Mouse (Mus musculus) adrenal gland, postnatal 0 days (tissue): ENCODE data around the gene Htra2. TPM values are rescaled to one million over a fixed set of nuclear protein-coding genes. Genes with fewer than 3 reads are reported as not detected.

Source experiments
- microRNA-seq: library from miRNA; unstranded; fragments of <30 nt; microRNA quantifications from one replicate; pipeline ENCODE4, GENCODE M21; 2016; ENCODE audit warnings: borderline replicate concordance; ENCODE audit not compliant: insufficient number of aligned reads
- polyA plus RNA-seq: library from polyadenylated mRNA; unstranded; fragments of >200 nt; fragmentation: Nextera tagmentation; extraction: Ambion mirVana; gene quantifications from 2 replicates; pipeline ENCODE4 v1.2.1, GENCODE M21; 2015

Gene Htra2
- 72.7 and 85.4 TPM in 2 replicates for polyA plus RNA-seq

DNA sequence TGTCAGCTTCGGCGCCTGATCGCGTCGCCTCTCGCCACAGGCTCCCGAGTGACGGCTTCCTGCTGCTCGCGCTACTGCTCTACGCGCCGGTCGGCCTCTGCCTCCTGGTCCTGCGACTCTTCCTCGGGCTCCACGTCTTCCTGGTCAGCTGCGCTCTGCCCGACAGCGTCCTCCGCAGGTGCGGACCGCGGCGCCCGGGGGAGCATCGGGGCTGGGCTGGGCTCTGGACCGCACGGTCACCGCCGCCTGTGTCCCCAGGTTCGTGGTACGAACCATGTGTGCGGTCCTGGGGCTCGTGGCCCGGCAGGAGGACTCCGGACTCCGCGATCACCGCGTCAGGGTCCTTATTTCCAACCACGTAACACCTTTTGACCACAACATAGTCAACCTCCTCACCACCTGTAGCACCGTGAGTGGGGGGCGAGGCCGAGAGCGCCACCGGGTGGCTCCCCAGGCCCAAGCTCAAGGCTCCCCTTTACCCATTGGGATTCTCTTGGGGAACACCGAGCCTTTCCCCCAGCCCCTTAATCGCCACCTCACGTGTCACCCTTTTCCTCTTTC lies at the start of gene Htra2:
Gene Htra2 (minus strand): TSS at position 403 of the 561 bp plus-strand sequence.

DNA sequence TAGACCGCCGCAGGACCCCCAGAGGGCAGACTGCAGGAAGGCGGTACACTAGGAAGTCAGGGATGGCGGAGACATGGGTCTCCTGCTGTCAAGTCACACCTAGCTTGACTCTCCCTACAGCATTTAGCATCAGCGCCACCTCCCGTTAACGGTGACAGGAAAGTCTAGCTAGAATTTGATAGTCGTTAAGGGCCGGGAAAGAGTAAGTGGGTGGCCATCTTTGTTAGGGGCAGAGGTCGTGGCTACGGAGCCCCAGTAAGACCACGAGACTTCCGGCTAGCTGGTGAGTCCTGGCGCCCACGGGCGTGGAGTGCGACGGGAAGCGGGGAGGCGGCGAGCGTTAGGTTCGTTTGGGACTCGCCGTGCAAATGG lies 46.2 kb upstream of the Htra2 start, which contains the start of the genes Ccdc142 and Gm42688:
Gene Ccdc142 (plus strand): TSS at position 286 of the 372 bp plus-strand sequence.
Gene Gm42688 (plus strand): TSS at position 302 of the 372 bp plus-strand sequence.

DNA sequence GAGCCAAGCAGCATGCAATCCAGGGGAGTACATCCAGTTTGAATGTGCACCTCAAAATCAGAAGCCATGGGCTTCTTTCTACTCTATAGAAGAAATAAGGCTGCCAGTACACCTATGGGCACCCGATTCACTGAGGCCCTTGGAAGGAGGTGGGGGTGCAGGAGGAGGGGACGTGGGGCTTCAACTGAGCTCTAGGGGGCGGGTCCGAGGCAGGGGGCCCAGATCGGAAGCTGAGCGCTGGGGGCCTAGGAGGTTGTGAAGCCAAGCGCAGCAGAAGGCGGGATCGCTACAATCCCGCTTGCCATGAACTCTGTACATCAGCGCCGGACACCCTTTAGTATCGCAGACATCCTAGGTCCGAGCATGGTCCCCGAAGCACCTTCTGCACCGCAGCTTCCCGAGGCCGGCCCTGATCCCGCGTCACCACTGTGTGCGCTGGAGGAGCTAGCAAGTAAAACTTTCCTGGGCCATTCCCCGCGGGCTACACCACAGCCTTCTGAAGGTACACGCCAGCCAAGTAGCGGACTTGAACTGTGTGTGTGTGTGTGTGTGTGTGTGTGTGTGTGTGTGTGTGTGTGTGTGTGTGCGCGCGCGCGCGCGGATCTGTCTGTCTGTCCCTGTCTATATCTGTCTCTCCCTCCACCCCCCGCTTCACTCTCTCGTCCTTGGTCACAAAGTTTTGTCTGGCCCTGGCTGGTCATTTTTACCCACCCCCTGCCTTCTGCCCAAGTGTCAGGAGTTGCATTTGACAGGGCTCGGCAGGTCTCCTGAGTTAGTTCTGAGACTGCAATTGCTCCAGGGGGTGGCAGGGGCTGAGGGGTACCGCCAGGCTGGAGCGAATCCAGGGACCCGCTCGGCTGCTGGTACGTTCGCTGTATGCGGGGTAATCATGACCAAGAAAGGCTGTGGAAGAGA lies 31.3 kb upstream of the Htra2 start, which contains the start of gene Lbx2:
Gene Lbx2 (plus strand): TSS at position 247 of the 915 bp plus-strand sequence.

DNA sequence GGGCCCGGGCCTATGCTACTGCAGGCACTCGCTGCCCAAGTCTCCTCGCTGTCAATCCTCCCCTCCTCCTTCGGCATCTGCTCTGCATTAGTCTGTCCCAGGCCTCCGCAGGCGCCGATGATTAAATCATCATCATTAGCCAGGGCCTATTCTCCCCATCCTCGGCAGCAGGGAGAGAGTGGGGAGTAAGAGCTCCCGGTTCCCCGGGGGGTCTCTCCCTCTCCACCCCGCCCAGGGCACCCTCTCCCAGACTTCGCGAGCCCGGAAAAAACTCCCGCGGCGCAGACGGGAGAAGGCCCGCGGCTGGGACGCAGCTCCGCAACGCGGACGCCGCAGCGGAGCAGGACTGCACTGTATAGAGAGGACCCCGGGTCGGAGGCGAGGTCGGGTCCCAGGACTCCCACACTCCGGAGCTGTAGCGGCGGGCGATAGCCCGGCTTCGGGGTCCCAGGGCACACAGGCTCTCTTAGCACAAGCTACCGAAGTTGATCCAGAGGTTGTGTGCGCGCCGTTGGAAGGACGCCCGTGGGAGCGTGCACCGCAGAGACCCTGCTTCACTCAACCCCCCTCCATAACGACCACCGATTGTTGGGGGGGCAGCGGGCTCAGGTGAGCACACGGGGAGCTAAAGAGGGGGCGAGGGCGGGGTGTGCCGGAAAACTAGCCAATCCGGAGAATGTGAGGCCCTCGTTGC lies 22.7 kb upstream of the Htra2 start, which contains the start of gene Pcgf1:
Gene Pcgf1 (plus strand): TSS at position 240 of the 694 bp plus-strand sequence.

DNA sequence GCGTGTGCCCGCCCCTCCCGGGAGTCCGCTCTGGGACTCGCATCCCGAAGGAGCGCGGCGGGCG lies 15.0 kb upstream of the Htra2 start, which contains the start of gene Tlx2:
Gene Tlx2 (minus strand): TSS at position 47 of the 64 bp plus-strand sequence.

DNA sequence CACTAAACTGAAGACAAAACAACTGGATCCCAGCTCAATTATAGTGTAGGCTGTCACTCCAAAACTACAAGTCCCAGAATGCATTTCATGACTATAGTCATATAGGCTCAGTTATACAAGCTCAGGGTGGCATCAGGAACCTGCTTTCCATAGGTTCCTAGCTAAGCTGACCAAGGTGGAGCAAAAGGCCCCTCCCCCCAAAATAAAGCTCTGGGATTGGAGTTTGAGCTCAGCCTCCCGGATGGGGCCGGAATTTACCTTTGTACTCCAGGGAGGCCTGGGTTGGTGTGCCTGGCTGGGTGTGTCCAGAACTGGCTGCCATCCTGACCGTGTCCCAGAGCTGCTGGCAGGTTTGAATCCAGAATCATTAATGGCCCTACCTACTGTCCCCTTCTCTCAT lies 2.7 kb upstream of the Htra2 start, which contains the start of gene Dqx1:
Gene Dqx1 (plus strand): TSS at position 55 of the 400 bp plus-strand sequence.

DNA sequence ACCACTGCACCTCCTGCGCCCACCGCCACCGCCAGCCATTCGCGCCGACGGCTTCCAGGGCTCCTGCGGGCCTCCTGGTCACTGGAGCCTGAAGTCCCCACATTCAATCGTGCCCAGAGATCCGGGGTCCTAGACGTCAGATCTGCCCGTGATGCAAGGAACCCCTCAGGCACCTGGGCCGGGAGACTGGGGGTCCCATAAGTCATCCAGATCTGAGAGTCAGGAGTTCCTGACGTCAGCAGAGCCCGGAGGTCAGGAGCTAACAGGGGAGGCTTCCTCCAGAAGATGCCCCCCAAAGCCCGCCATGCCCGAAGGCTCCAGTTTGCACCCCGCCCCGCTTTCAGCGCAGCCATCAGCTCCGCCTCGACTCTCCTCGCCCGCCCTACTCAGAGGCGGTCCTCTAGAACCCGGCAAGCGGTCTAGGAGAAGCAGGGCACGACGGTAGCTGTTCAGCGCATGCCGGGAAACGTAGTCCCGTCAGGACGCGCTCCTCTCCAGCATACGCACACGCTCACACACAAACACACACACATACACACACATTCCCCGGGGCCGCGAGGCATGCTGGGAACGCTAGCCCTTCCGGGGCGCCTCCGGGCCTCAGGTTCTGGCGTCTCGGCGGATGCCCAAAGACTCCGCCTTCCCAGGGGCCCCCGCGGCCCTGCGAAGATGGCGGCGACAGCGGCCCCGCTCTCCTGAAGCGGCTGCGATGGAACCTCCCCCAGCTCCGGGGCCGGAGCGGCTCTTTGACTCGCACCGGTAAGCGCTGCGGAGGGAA lies 810 bp downstream of the Htra2 start, which contains the start of gene Aup1:
Gene Aup1 (plus strand): TSS at position 448 of the 778 bp plus-strand sequence.

DNA sequence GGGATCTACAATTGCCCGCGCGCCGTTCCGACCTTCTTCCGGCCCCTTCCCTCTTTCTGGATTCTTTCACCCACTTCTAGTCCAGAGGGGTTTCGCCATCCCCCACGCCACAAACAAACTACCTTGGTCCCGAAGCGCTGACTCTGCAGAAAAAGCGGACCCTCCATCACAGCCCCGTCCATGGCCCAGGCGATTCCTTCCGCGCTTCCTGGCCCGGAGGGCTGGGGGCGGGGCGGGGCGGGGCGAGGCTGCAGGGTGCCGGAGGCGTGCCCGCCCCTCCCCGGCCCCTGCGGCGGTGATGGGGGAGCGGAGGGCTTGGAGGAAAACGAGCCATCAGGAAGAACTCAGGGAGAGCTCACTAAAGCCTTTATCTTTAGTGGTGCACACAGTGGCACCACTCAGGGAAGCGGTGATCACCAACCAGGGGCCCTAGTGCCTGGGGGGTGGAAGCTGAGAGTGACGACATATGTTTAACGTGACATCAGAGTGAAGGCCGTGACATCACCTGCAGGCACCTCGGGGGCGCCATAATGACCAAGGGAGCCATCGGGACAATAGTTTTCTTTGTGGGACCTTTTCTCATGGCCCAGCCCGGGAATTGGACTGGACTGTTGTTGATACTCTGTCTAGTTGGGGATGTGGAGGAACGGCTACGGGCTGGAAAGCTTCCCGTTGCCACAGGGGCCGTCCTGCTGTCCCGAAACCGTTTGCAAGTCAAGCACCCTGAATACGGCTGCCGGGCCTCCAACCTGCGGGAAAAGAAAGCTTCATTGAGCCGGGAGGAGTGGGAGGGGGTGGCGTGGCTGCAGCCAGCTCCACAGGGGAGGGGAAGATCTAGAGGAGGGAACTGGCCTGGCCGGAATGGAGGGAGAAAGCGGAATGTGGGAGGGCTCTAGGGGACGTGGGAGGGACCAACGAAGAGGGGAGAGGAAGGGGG lies 21.6 kb downstream of the Htra2 start, which contains the start of the genes Dok1 and Loxl3:
Gene Dok1 (minus strand): TSS at position 223 of the 937 bp plus-strand sequence.
Gene Loxl3 (plus strand): TSS at position 925 of the 937 bp plus-strand sequence.

Small RNA genes within 50 kb of the gene (microRNA-seq; reads per million reads assigned to microRNA genes)
- gene Mir3470a: not detected
- gene Mir7040: not detected

Other genes starting within 250 kb of the Htra2 start
- gene Sema4f, start 115.5 kb downstream of the Htra2 start, polyA plus RNA-seq: 1.8 and 6.6 TPM in 2 replicates
- 0.95 and 1.8 TPM in 2 replicates for gene M1ap, start 108.4 kb downstream of the Htra2 start, polyA plus RNA-seq
- 10.4 and 13.8 TPM in 2 replicates for gene Dok1, start 21.8 kb downstream of the Htra2 start, polyA plus RNA-seq
- gene Loxl3, start 21.1 kb downstream of the Htra2 start, polyA plus RNA-seq: 8.0 and 10.3 TPM in 2 replicates
- gene Aup1, start 752 bp downstream of the Htra2 start, polyA plus RNA-seq: 125 and 198 TPM in 2 replicates
- 2.2 and 2.9 TPM in 2 replicates for gene Dqx1, start 2.6 kb upstream of the Htra2 start, polyA plus RNA-seq
- 47.4 and 57.0 TPM in 2 replicates for gene Tlx2, start 15.0 kb upstream of the Htra2 start, polyA plus RNA-seq
- 77.1 and 86.5 TPM in 2 replicates for gene Pcgf1, start 22.6 kb upstream of the Htra2 start, polyA plus RNA-seq
- gene Lbx2, start 31.1 kb upstream of the Htra2 start, polyA plus RNA-seq: 32.9 and 50.3 TPM in 2 replicates
- 1.6 and 5.7 TPM in 2 replicates for gene Ccdc142, start 46.3 kb upstream of the Htra2 start, polyA plus RNA-seq
- gene Gm42688, start 46.3 kb upstream of the Htra2 start, polyA plus RNA-seq: 2.5 and 5.4 TPM in 2 replicates
- 177 and 257 TPM in 2 replicates for gene Mrpl53, start 53.8 kb upstream of the Htra2 start, polyA plus RNA-seq
- gene Mogs, start 60.2 kb upstream of the Htra2 start, polyA plus RNA-seq: 25.9 and 42.3 TPM in 2 replicates
- 78.7 and 93.8 TPM in 2 replicates for gene Wbp1, start 66.3 kb upstream of the Htra2 start, polyA plus RNA-seq
- 13.7 and 17.2 TPM in 2 replicates for gene Ino80b, start 70.2 kb upstream of the Htra2 start, polyA plus RNA-seq
- 16.9 and 27.2 TPM in 2 replicates for gene Rtkn, start 80.2 kb upstream of the Htra2 start, polyA plus RNA-seq
- 2.9 and 4.3 TPM in 2 replicates for gene Wdr54, start 101.1 kb upstream of the Htra2 start, polyA plus RNA-seq
- gene 1700003E16Rik, start 101.1 kb upstream of the Htra2 start, polyA plus RNA-seq: 0.41 and 0.72 TPM in 2 replicates
- 60.7 and 63.9 TPM in 2 replicates for gene Dctn1, start 110.6 kb upstream of the Htra2 start, polyA plus RNA-seq
- 0.12 TPM in 1 of 2 replicates, not detected in the other for gene Slc4a5, start 164.6 kb upstream of the Htra2 start, polyA plus RNA-seq